13 mouse cellular contexts compared by ENCODE assay signal in the genomic region with DNA sequence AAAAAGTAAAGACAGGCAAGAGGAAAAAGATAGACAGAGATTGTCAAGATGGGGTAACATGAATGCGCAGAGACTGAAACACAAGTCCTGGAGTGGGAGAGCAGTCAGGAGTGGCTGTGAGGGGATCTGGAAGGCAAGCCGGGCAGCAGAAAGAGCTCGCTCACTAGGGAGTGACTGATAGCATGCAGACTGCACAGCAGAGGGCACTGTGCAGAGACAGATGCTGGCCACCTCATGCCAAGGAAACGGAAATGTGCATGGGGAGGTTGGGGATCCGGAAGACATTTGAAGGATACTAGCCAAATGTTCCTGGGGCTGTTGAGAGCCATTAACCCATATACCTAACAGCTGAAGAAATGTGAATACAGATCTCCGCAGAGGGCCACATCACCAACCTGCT. TPM values are rescaled to one million over a fixed set of nuclear protein-coding genes. Genes with fewer than 3 reads are reported as not detected.
DNase-seq lines count a peak whose midpoint lies in the region; TF ChIP-seq lines count a peak whose summit lies in the region.
"Had no signal": no experiment of that assay in that cellular context is flagged by ENCODE, and none has a peak within 500 bp of the region (broad histone marks: within the 10 kb centered on the region; RNA-seq: fewer than 3 reads in every experiment).

No protein-coding gene starts in this region.

- no peak overlapping the region for H3K9ac ChIP-seq in CH12.LX (ENCODE audit: insufficient read depth, low read depth)
- H3K9ac ChIP-seq: heart, embryonic 12.5 days; hindbrain, embryonic 15.5 days had no signal

- no peaks in the 10 kb centered on the region for H3K79me2 ChIP-seq in CH12.LX (replicated peaks; ENCODE audit: control insufficient read depth, extremely low read depth, insufficient read depth, poor library complexity, severe bottlenecking)

- H3K4me2 ChIP-seq in CH12.LX (ENCODE audit: insufficient read depth, low read depth, poor library complexity, severe bottlenecking), result no peak overlapping the region
- H3K4me2 ChIP-seq: heart, embryonic 12.5 days; hindbrain, embryonic 15.5 days had no signal

- dilution Hi-C loops in CH12.LX (cut with MboI; ENCODE audit: extremely low pct_ligation_motif_present, extremely low pct_unique_long_range_greater_than_20kb, low sequenced_read_pairs), result no loop called here

- TF ChIP-seq CTCF in CH12.LX (conservative IDR thresholded peaks at IDR 0.05 in 1 of 2, IDR thresholded peaks at IDR 0.05 in 1 of 2; ENCODE audit: low read depth in 2 of 2, low read length in 2 of 2), result peak in 1 of 2 experiments; percentile 45; a peak in 2 of 4 replicates

- H3K27me3 ChIP-seq in CH12.LX (replicated peaks), result no peaks in the 10 kb centered on the region
- H3K27me3 ChIP-seq: heart, embryonic 12.5 days; hindbrain, embryonic 15.5 days had no signal

- DNase-seq in cerebellum, postnatal 14 days, result peak; percentile 53 to 55
- no peak for DNase-seq in cerebellum, adult 11 months
- DNase-seq in layer of hippocampus, postnatal 10 days (ENCODE audit: low spot score in 2 of 2), result peak; percentile 27 to 36
- no peak for DNase-seq in layer of hippocampus, adult 9-10 months (ENCODE audit: low spot score)
- no peak for DNase-seq in CH12.LX (ENCODE audit: extremely low read depth)
- peak; percentile 49 to 56 for DNase-seq in cerebellum, postnatal 25 days
- DNase-seq in neural tube, embryonic 10.5 days (ENCODE audit: extremely low spot score, low spot score), result no peak
- no peak for DNase-seq in ovary, postnatal 36 days (ENCODE audit: low spot score)
- DNase-seq: lung, postnatal 14 days; right cerebral cortex, postnatal 25 days; thymus, adult 18-20 months had no signal

- no peak for TF ChIP-seq EP300 in CH12.LX (IDR thresholded peaks at IDR 0.05; ENCODE audit: low read length)

- H3K36me3 ChIP-seq in CH12.LX (replicated peaks in 1 of 2; ENCODE audit: control insufficient read depth in 1 of 2, insufficient read depth in 1 of 2, low read length in 1 of 2), result peaks cover 25 to 60% of the 10 kb centered on the region in 2 experiments

- peak; percentile 14 for TF ChIP-seq RAD21 in CH12.LX (IDR thresholded peaks at IDR 0.05; ENCODE audit: low read depth, low read length)

- no peaks in the 10 kb centered on the region for H3K4me1 ChIP-seq in CH12.LX (ENCODE audit: control insufficient read depth in 1 of 2, insufficient read depth in 2 of 2)
- H3K4me1 ChIP-seq: heart, embryonic 12.5 days; hindbrain, embryonic 15.5 days had no signal

- no peak overlapping the region for H3K27ac ChIP-seq in CH12.LX (ENCODE audit: insufficient read depth, low read depth)
- H3K27ac ChIP-seq: hindbrain, embryonic 15.5 days had no signal

- no peak for TF ChIP-seq POLR2A in CH12.LX (IDR thresholded peaks at IDR 0.05; ENCODE audit: low read depth, low read length)

- no peaks in the 10 kb centered on the region for H3K9me3 ChIP-seq in CH12.LX (replicated peaks; ENCODE audit: low read length)
- H3K9me3 ChIP-seq: heart, embryonic 12.5 days; hindbrain, embryonic 15.5 days had no signal

- in situ Hi-C loops in CH12.LX (cut with MboI; ENCODE audit: low pct_ligation_motif_present, low pct_unique_long_range_greater_than_20kb, low sequenced_read_pairs), result loop anchor here (10.0 kb wide), 1 partner anchor 272 kb away; no protein-coding TSS in a partner anchor

- H3K4me3 ChIP-seq in CH12.LX (replicated peaks in 1 of 3; ENCODE audit: low read depth in 2 of 3, low read length in 2 of 3, poor library complexity in 1 of 3), result no peak overlapping the region
- H3K4me3 ChIP-seq: heart, embryonic 12.5 days; hindbrain, embryonic 15.5 days had no signal

TF ChIP-seq in CH12.LX, 34 proteins besides CTCF, POLR2A, EP300 and RAD21:
- TF ChIP-seq SMC3 (IDR thresholded peaks at IDR 0.05; ENCODE audit: low read depth, low read length), result peak; percentile 58
- no peak for TF ChIP-seq CHD2 (IDR thresholded peaks at IDR 0.05; ENCODE audit: low read length)
- TF ChIP-seq ZC3H11A (IDR thresholded peaks at IDR 0.05; ENCODE audit: low read depth, low read length), result no peak
- TF ChIP-seq SIN3A (IDR thresholded peaks at IDR 0.05; ENCODE audit: low read length), result no peak
- TF ChIP-seq POLR2AphosphoS2 (IDR thresholded peaks at IDR 0.05; ENCODE audit: low read depth, low read length), result no peak
- no peak for TF ChIP-seq CHD1 (IDR thresholded peaks at IDR 0.05; ENCODE audit: low read depth, low read length)
- TF ChIP-seq JUN (IDR thresholded peaks at IDR 0.05; ENCODE audit: insufficient read depth, low read depth, low read length), result no peak

RNA-seq across cellular contexts. Expression of a gene that starts 33.2 kb away (rescaled TPM):
- total RNA-seq in layer of hippocampus, postnatal 10 days (2021), result 10 to 100 TPM; 77.2 to 90.6 TPM
- 22.7 and 25.2 TPM in 2 replicates for total RNA-seq in CH12.LX (2012; rRNA removed)
- 35.3 and 38.1 TPM in 2 replicates for total RNA-seq in CH12.LX (2014; rRNA removed)
- polyA plus RNA-seq in CH12.LX (2012; ENCODE audit: insufficient read length, low read depth), result 30.5 and 35.3 TPM in 2 replicates

Comparison
In these comparisons a context has a peak if more than half of its experiments do, and no peak if none do; other contexts are left out.
1. DNase-seq: peak in cerebellum, postnatal 14 days (2 of 2), layer of hippocampus, postnatal 10 days (2 of 2) and cerebellum, postnatal 25 days (2 of 2); none in cerebellum, adult 11 months (single experiment), layer of hippocampus, adult 9-10 months (single experiment), CH12.LX (single experiment), neural tube, embryonic 10.5 days (single experiment) and ovary, postnatal 36 days (single experiment).